Mouse (Mus musculus) bone marrow, adult 2 months (tissue): ENCODE data around the gene Msrb3.

Source experiments
- CTCF ChIP-seq: fragments of 200-500 bp; IDR thresholded peaks from 2 replicates; pipeline ENCODE4 v1.5.1; 2011; ENCODE audit warnings: low read length, control low read depth; ENCODE audit not compliant: control insufficient read depth, insufficient read depth
- POLR2A ChIP-seq: fragments of 200-500 bp; IDR thresholded peaks from 2 replicates; pipeline ENCODE4 v1.6.1; 2011; ENCODE audit warnings: low read depth, mild to moderate bottlenecking, control low read depth, low read length, borderline replicate concordance; ENCODE audit not compliant: control insufficient read depth

DNA sequence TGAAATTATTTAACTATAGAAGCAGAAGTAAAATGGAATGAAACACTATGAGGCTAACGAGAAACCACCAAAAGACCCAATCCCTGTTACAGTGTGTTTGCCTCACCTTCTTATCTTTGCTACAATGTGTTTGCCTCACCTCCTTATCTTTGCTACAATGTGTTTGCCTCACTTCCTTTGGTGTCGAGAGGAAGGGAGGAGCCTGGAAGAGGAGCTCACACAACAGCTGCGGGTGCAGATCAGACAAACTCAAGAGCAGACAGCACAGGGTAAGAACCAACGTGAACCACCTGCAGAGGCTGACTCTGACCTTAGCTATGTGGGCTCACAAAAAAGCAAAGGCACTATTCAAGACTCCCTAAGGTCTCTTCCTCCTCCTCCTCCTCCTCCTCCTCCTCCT is 123.5 kb downstream of the Msrb3 start:
- TF ChIP-seq CTCF (no peak), POLR2A (no peak)
